Mouse (Mus musculus): Measurements from ENCODE around the gene Mindy3.

GRCm38 (mm10) chr2:12371401-12371800 lies 47.9 kb downstream of the Mindy3 start:
- TF ChIP-seq CTCF (IDR thresholded peaks at IDR 0.05; ENCODE audit: borderline replicate concordance, insufficient read depth, low read depth, low read length) (no peak), POLR2A (IDR thresholded peaks at IDR 0.05; ENCODE audit: borderline replicate concordance, insufficient read depth, low read length) (no peak)
